Mouse (Mus musculus): ENCODE results near the gene Tmem220. TPM values are rescaled to one million over a fixed set of nuclear protein-coding genes. Genes with fewer than 3 reads are reported as not detected.
A peak's percentile ranks its signal among the peaks of the same experiment; 100 is the strongest.
"Not testable (repeated sequence)": the region's sequence is repeated elsewhere in the genome, so short reads cannot be mapped to it uniquely, and the experiment has no call there.

Tmem220 gene
- total and polyA plus RNA-seq, 2 experiments from 2014 or later, result 0.11 to 0.93 TPM

- Histone ChIP-seq H3K9ac (replicated peaks; ENCODE audit: low read length, poor library complexity, severe bottlenecking) (no peak overlapping the region), H3K4me3 (ENCODE audit: low read depth, low read length) (no peak overlapping the region), H3K27me3 (ENCODE audit: insufficient read depth, low read length) (peaks cover 3% of the 10 kb centered on the region; the same call in 1 of the 2 replicates), H3K9me3 (ENCODE audit: low read length) (no peaks in the 10 kb centered on the region), H3K27ac (ENCODE audit: low read depth, low read length) (no peak overlapping the region), H3K4me1 (ENCODE audit: insufficient read depth, low read length) (no peaks in the 10 kb centered on the region), H3K4me2 (ENCODE audit: low read depth, low read length, poor library complexity, severe bottlenecking) (no peak overlapping the region), H3K36me3 (ENCODE audit: insufficient read depth, low read length) (no peaks in the 10 kb centered on the region)
- TF ChIP-seq CTCF (IDR thresholded peaks at IDR 0.05), result peak; percentile 66
- ATAC-seq (ENCODE audit: low FRiP score) (no peak), DNase-seq (ENCODE audit: low spot score) (no peak)
- 89% methylated on average over 13 of the region's 13 CpGs for WGBS
These were observed 2.4 kb upstream of the Tmem220 start for GRCm38 (mm10) chr11:67022354-67023115.

- WGBS, result 14% methylated on average over 1 of the region's 1 CpGs
- H3K4me2 ChIP-seq (ENCODE audit: low read depth, low read length, poor library complexity, severe bottlenecking); H3K36me3 ChIP-seq (ENCODE audit: insufficient read depth, low read length); DNase-seq (ENCODE audit: low spot score); H3K27ac ChIP-seq (ENCODE audit: low read depth, low read length); H3K9me3 ChIP-seq (ENCODE audit: low read length); H3K27me3 ChIP-seq (ENCODE audit: insufficient read depth, low read length); H3K9ac ChIP-seq (replicated peaks; ENCODE audit: low read length, poor library complexity, severe bottlenecking); H3K4me1 ChIP-seq (ENCODE audit: insufficient read depth, low read length); ATAC-seq (ENCODE audit: low FRiP score); H3K4me3 ChIP-seq (ENCODE audit: low read depth, low read length): not testable (repeated sequence)
These were observed 1.8 kb upstream of the Tmem220 start for GRCm38 (mm10) chr11:67023191-67023590.

- WGBS, result 13% methylated on average over 6 of the region's 6 CpGs
- no peak overlapping the region for H3K9ac ChIP-seq (replicated peaks; ENCODE audit: low read length, poor library complexity, severe bottlenecking)
- ATAC-seq (ENCODE audit: low FRiP score), result no peak
These were observed 1.1 kb upstream of the Tmem220 start for GRCm38 (mm10) chr11:67023802-67024340.

GRCm38 (mm10) chr11:67030904-67031602, 6.1 kb downstream of the Tmem220 start:
- ATAC-seq (ENCODE audit: low FRiP score), result no peak
- H3K4me1 ChIP-seq (ENCODE audit: insufficient read depth, low read length), result no peaks in the 10 kb centered on the region

More at GRCm38 (mm10) chr11:67023802-67024340, 1.1 kb upstream of the Tmem220 start:
- no peak for DNase-seq (ENCODE audit: low spot score)
- no peaks in the 10 kb centered on the region for H3K4me1 ChIP-seq (ENCODE audit: insufficient read depth, low read length)
- no peaks in the 10 kb centered on the region for H3K36me3 ChIP-seq (ENCODE audit: insufficient read depth, low read length)
- peak overlapping the region; percentile 79; the same call in 1 of the 2 replicates for H3K4me2 ChIP-seq (ENCODE audit: low read depth, low read length, poor library complexity, severe bottlenecking)
- no peak for TF ChIP-seq CTCF (IDR thresholded peaks at IDR 0.05)
- H3K9me3 ChIP-seq (ENCODE audit: low read length), result no peaks in the 10 kb centered on the region
- H3K27ac ChIP-seq (ENCODE audit: low read depth, low read length), result no peak overlapping the region
- no peak overlapping the region for H3K4me3 ChIP-seq (ENCODE audit: low read depth, low read length)
- peaks cover 2% of the 10 kb centered on the region; the same call in 1 of the 2 replicates for H3K27me3 ChIP-seq (ENCODE audit: insufficient read depth, low read length)

GRCm38 (mm10) chr11:67031603-67031915, 6.6 kb downstream of the Tmem220 start:
- ATAC-seq (ENCODE audit: low FRiP score), result no peak
- no peaks in the 10 kb centered on the region for H3K36me3 ChIP-seq (ENCODE audit: insufficient read depth, low read length)

More at GRCm38 (mm10) chr11:67030904-67031602, 6.1 kb downstream of the Tmem220 start:
- TF ChIP-seq CTCF (IDR thresholded peaks at IDR 0.05), result no peak
- Histone ChIP-seq H3K27ac (ENCODE audit: low read depth, low read length) (no peak overlapping the region), H3K4me3 (ENCODE audit: low read depth, low read length) (no peak overlapping the region), H3K9ac (replicated peaks; ENCODE audit: low read length, poor library complexity, severe bottlenecking) (no peak overlapping the region), H3K36me3 (ENCODE audit: insufficient read depth, low read length) (no peaks in the 10 kb centered on the region), H3K9me3 (ENCODE audit: low read length) (no peaks in the 10 kb centered on the region), H3K4me2 (ENCODE audit: low read depth, low read length, poor library complexity, severe bottlenecking) (no peak overlapping the region), H3K27me3 (ENCODE audit: insufficient read depth, low read length) (no peaks in the 10 kb centered on the region)
- no peak for DNase-seq (ENCODE audit: low spot score)
- WGBS, result 63% methylated on average over 16 of the region's 16 CpGs

More at GRCm38 (mm10) chr11:67031603-67031915, 6.6 kb downstream of the Tmem220 start:
- no peaks in the 10 kb centered on the region for H3K9me3 ChIP-seq (ENCODE audit: low read length)
- no peak overlapping the region for H3K27ac ChIP-seq (ENCODE audit: low read depth, low read length)
- H3K4me1 ChIP-seq (ENCODE audit: insufficient read depth, low read length), result no peaks in the 10 kb centered on the region
- H3K4me2 ChIP-seq (ENCODE audit: low read depth, low read length, poor library complexity, severe bottlenecking), result no peak overlapping the region
- TF ChIP-seq CTCF (IDR thresholded peaks at IDR 0.05), result no peak
- no peaks in the 10 kb centered on the region for H3K27me3 ChIP-seq (ENCODE audit: insufficient read depth, low read length)
- 77% methylated on average over 2 of the region's 2 CpGs for WGBS
- DNase-seq (ENCODE audit: low spot score), result no peak
- no peak overlapping the region for H3K9ac ChIP-seq (replicated peaks; ENCODE audit: low read length, poor library complexity, severe bottlenecking)
- no peak overlapping the region for H3K4me3 ChIP-seq (ENCODE audit: low read depth, low read length)

All from midbrain, postnatal 0 days (tissue).